Mouse (Mus musculus) liver, embryonic 14.5 days (tissue): ENCODE data around the gene Kcnip4.

Source experiments
- CTCF ChIP-seq: IDR thresholded peaks from 2 replicates; pipeline ENCODE4 v1.5.1; 2016; ENCODE audit warnings: antibody characterized with exemption, low read depth, control low read depth
- EP300 ChIP-seq: IDR thresholded peaks from 2 replicates; pipeline ENCODE4 v1.6.1; 2016; ENCODE audit warnings: antibody characterized with exemption, low read depth

GRCm38 (mm10) chr5:48599481-48600040, 925.1 kb downstream of the Kcnip4 start:
- TF ChIP-seq CTCF (no peak), EP300 (no peak)
